Mouse (Mus musculus) cerebellum, adult 18-20 months (tissue): Measurements from ENCODE around the gene Medag.

Source experiments
- DNase-seq, 2 experiments: peaks; one replicate each; pipeline ENCODE4 v3.0.0; 2021

Medag gene

GRCm38 (mm10) chr5:149385228-149385961 is 26.2 kb upstream of the Medag start:
- DNase-seq = no peak

GRCm38 (mm10) chr5:149386294-149386850 is 25.2 kb upstream of the Medag start:
- no peak for DNase-seq

- DNase-seq = no peak
Observed at GRCm38 (mm10) chr5:149388947-149389346, 22.6 kb upstream of the Medag start.

- no peak for DNase-seq
Observed at GRCm38 (mm10) chr5:149389548-149390211, 21.9 kb upstream of the Medag start.

GRCm38 (mm10) chr5:149391574-149392375 is 19.8 kb upstream of the Medag start:
- DNase-seq = no peak

GRCm38 (mm10) chr5:149392420-149392988 is 19.0 kb upstream of the Medag start:
- no peak for DNase-seq

GRCm38 (mm10) chr5:149401446-149401975 is 10.0 kb upstream of the Medag start:
- no peak for DNase-seq

GRCm38 (mm10) chr5:149402029-149402428 is 9.5 kb upstream of the Medag start:
- DNase-seq = no peak

GRCm38 (mm10) chr5:149403386-149403785 is 8.2 kb upstream of the Medag start:
- DNase-seq = no peak

GRCm38 (mm10) chr5:149404710-149405109 is 6.8 kb upstream of the Medag start:
- no peak for DNase-seq

GRCm38 (mm10) chr5:149406791-149407276 is 4.7 kb upstream of the Medag start:
- no peak for DNase-seq

- no peak for DNase-seq
Observed at GRCm38 (mm10) chr5:149409502-149409901, 2.0 kb upstream of the Medag start.

GRCm38 (mm10) chr5:149412194-149412575 is 636 bp downstream of the Medag start:
- no peak for DNase-seq

GRCm38 (mm10) chr5:149412671-149413070 is 1.1 kb downstream of the Medag start:
- DNase-seq = peak in 1 of 2 experiments; percentile 16

- DNase-seq = no peak
Observed at GRCm38 (mm10) chr5:149414369-149415167, 3.0 kb downstream of the Medag start.

- DNase-seq = no peak
Observed at GRCm38 (mm10) chr5:149417381-149417780, 5.8 kb downstream of the Medag start.

- no peak for DNase-seq
Observed at GRCm38 (mm10) chr5:149426525-149426924, 15.0 kb downstream of the Medag start.

- no peak for DNase-seq
Observed at GRCm38 (mm10) chr5:149427277-149428060, 15.9 kb downstream of the Medag start.

- no peak for DNase-seq
Observed at GRCm38 (mm10) chr5:149428347-149428746, 16.8 kb downstream of the Medag start.

- peak; percentile 62 to 77 for DNase-seq
Observed at GRCm38 (mm10) chr5:149428810-149429255, 17.3 kb downstream of the Medag start.

- DNase-seq = no peak
Observed at GRCm38 (mm10) chr5:149429541-149429940, 18.0 kb downstream of the Medag start.
